Mouse (Mus musculus) ES-E14 (cell line): ENCODE data around the gene Lias.

ENCODE experiments used
- CHD2 ChIP-seq: IDR thresholded peaks from 2 replicates; pipeline ENCODE4 v1.6.1; 2014; ENCODE audit warnings: mild to moderate bottlenecking, low read depth, low read length, inconsistent platforms
- HCFC1 ChIP-seq: IDR thresholded peaks from 2 replicates; pipeline ENCODE4 v1.6.1; 2012; ENCODE audit warnings: low read length, inconsistent platforms, borderline replicate concordance; ENCODE audit not compliant: insufficient read depth
- MAFK ChIP-seq: IDR thresholded peaks from 2 replicates; pipeline ENCODE4 v1.6.1; 2014; ENCODE audit warnings: mild to moderate bottlenecking, low read depth, low read length, inconsistent platforms; ENCODE audit not compliant: insufficient read depth

- no peak for TF ChIP-seq CHD2
- no peak for TF ChIP-seq MAFK
- TF ChIP-seq HCFC1 = no peak
These were observed 38.1 kb downstream of the Lias start for GRCm38 (mm10) chr5:65429441-65429840.
